Mouse (Mus musculus) forebrain, embryonic 12.5 days (tissue): Measurements from ENCODE around the gene Ssx9. TPM values are rescaled to one million over a fixed set of nuclear protein-coding genes. Genes with fewer than 3 reads are reported as not detected.
"Not testable (repeated sequence)": the region's sequence is repeated elsewhere in the genome, so short reads cannot be mapped to it uniquely, and the experiment has no call there.

Source experiments
- ATAC-seq: fragments of 200-750 bp; cut with Nextera tagmentation; 2 replicates; pipeline ENCODE4 v1.8.0; 2017; ENCODE audit warnings: moderate TSS enrichment; ENCODE audit not compliant: low FRiP score
- H3K27ac ChIP-seq: fragments of 300-500 bp; sonication (generic); 2 replicates; pipeline ENCODE4 v1.5.1; 2016; ENCODE audit warnings: mild to moderate bottlenecking
- H3K27me3 ChIP-seq: fragments of 300-500 bp; sonication (generic); 2 replicates; pipeline ENCODE4 v1.6.1; 2016; ENCODE audit warnings: mild to moderate bottlenecking
- H3K36me3 ChIP-seq: fragments of 300-500 bp; sonication (generic); replicated peaks from 2 replicates; pipeline ENCODE4 v1.6.1; 2016; ENCODE audit warnings: mild to moderate bottlenecking
- H3K4me1 ChIP-seq: fragments of 300-500 bp; sonication (generic); 2 replicates; pipeline ENCODE4 v1.6.1; 2016
- H3K4me2 ChIP-seq: fragments of 300-500 bp; sonication (generic); 2 replicates; pipeline ENCODE4 v1.6.1; 2016; ENCODE audit warnings: mild to moderate bottlenecking, moderate library complexity
- H3K4me3 ChIP-seq: fragments of 300-500 bp; sonication (generic); replicated peaks from 2 replicates; pipeline ENCODE4 v1.5.1; 2016; ENCODE audit warnings: mild to moderate bottlenecking
- H3K9ac ChIP-seq: fragments of 300-500 bp; sonication (generic); 2 replicates; pipeline ENCODE4 v1.6.1; 2016; ENCODE audit warnings: mild to moderate bottlenecking
- H3K9me3 ChIP-seq: fragments of 300-500 bp; sonication (generic); 2 replicates; pipeline ENCODE4 v1.6.1; 2016
- WGBS: fragments of 180-500 bp; shearing (Covaris S2); methylation state at CpG from one replicate; pipeline ENCODE4 v1.1.7; 2016; 5-methylcytosine and 5-hydroxymethylcytosine counted together
- polyA plus RNA-seq: library from polyadenylated mRNA; unstranded; fragments of >200 nt; fragmentation: Nextera tagmentation; extraction: Ambion mirVana; gene quantifications from 2 replicates; pipeline ENCODE4 v1.2.1, GENCODE M21; 2016

Ssx9 gene
- polyA plus RNA-seq: not detected in 2 replicates

GRCm38 (mm10) chrX:8748132-8748531, at the start of gene Ssx9:
Gene Ssx9, plus strand, starts transcription at chrX:8748432.
- WGBS: 68% methylated on average over 2 of the region's 2 CpGs
- H3K4me3 ChIP-seq, H3K36me3 ChIP-seq, H3K27me3 ChIP-seq, ATAC-seq, H3K9ac ChIP-seq, H3K4me1 ChIP-seq, H3K4me2 ChIP-seq, H3K27ac ChIP-seq, H3K9me3 ChIP-seq: not testable (repeated sequence)

- 0 out of 2 replicates have a peak, but pooled peaks cover 4% of the 10 kb centered on the region for H3K9me3 ChIP-seq
- no peaks in the 10 kb centered on the region for H3K36me3 ChIP-seq
- no peak overlapping the region for H3K9ac ChIP-seq
- no peaks in the 10 kb centered on the region for H3K4me1 ChIP-seq
- no peak overlapping the region for H3K4me2 ChIP-seq
- no peak overlapping the region for H3K4me3 ChIP-seq
- no peaks in the 10 kb centered on the region for H3K27me3 ChIP-seq
- WGBS: 56% methylated on average over 5 of the region's 5 CpGs
- H3K27ac ChIP-seq: no peak overlapping the region
- no peak for ATAC-seq
These were observed 15.3 kb upstream of the Ssx9 start for GRCm38 (mm10) chrX:8732907-8733306.

- H3K27ac ChIP-seq, H3K36me3 ChIP-seq, H3K9me3 ChIP-seq, H3K4me3 ChIP-seq, H3K4me2 ChIP-seq, H3K4me1 ChIP-seq, ATAC-seq, H3K27me3 ChIP-seq, H3K9ac ChIP-seq: not testable (repeated sequence)
- 79% methylated on average over 4 of the region's 4 CpGs for WGBS
These were observed 55.2 kb downstream of the Ssx9 start, which contains the start of gene Ssxb5 for GRCm38 (mm10) chrX:8803391-8803790. Gene Ssxb5, plus strand, starts transcription at chrX:8803691.

Other genes starting within 250 kb of the Ssx9 start
- gene Gm14459, start 223.5 kb upstream of the Ssx9 start, polyA plus RNA-seq: not detected in 2 replicates
- gene Ssxb6, start 200.2 kb upstream of the Ssx9 start, polyA plus RNA-seq: not detected in 2 replicates
- gene Ssxb3, start 156.6 kb upstream of the Ssx9 start, polyA plus RNA-seq: not detected in 2 replicates
- gene Ssxb8, start 57.6 kb upstream of the Ssx9 start, polyA plus RNA-seq: not detected in 2 replicates
- gene Ssxb5, start 55.3 kb downstream of the Ssx9 start, polyA plus RNA-seq: not detected in 2 replicates
- not detected in 2 replicates for gene Gm6592, start 95.6 kb downstream of the Ssx9 start, polyA plus RNA-seq
- gene Gm5751, start 125.8 kb downstream of the Ssx9 start, polyA plus RNA-seq: not detected in 2 replicates
- gene B630019K06Rik, start 143.9 kb downstream of the Ssx9 start, polyA plus RNA-seq: 9.4 and 9.7 TPM in 2 replicates
- gene Fthl17b, start 214.5 kb downstream of the Ssx9 start, polyA plus RNA-seq: not detected in 2 replicates
- not detected in 2 replicates for gene Fthl17c, start 228.1 kb downstream of the Ssx9 start, polyA plus RNA-seq
- not detected in 2 replicates for gene Fthl17d, start 238.3 kb downstream of the Ssx9 start, polyA plus RNA-seq